Mouse (Mus musculus) lung, postnatal 0 days (tissue): ENCODE measurements around the gene Csrp3. TPM values are rescaled to one million over a fixed set of nuclear protein-coding genes. Genes with fewer than 3 reads are reported as not detected.

Experiments
- ATAC-seq: fragments of 200-750 bp; cut with Nextera tagmentation; 2 replicates; pipeline ENCODE4 v1.8.0; 2017; ENCODE audit warnings: moderate library complexity
- DNase-seq: peaks from one replicate; pipeline ENCODE4 v3.0.0-alpha.2; 2016; ENCODE audit warnings: low spot score
- H3K27ac ChIP-seq: fragments of 300-500 bp; sonication (generic); 2 replicates; pipeline ENCODE4 v1.5.1; 2014; ENCODE audit warnings: antibody characterized with exemption, mild to moderate bottlenecking, low read length, mixed read lengths
- H3K27me3 ChIP-seq: fragments of 300-500 bp; sonication (generic); replicated peaks from 2 replicates; pipeline ENCODE4 v1.6.1; 2014; ENCODE audit warnings: low read length, mixed read lengths; ENCODE audit not compliant: insufficient read depth
- H3K36me3 ChIP-seq: fragments of 300-500 bp; sonication (generic); 2 replicates; pipeline ENCODE4 v1.6.1; 2014; ENCODE audit warnings: low read length, mixed read lengths; ENCODE audit not compliant: insufficient read depth
- H3K4me1 ChIP-seq: fragments of 300-500 bp; sonication (generic); 2 replicates; pipeline ENCODE4 v1.6.1; 2014; ENCODE audit warnings: antibody characterized with exemption, low read depth, low read length, mixed read lengths; ENCODE audit not compliant: insufficient read depth
- H3K4me2 ChIP-seq: fragments of 300-500 bp; sonication (generic); replicated peaks from 2 replicates; pipeline ENCODE4 v1.6.1; 2014; ENCODE audit warnings: low read depth, mild to moderate bottlenecking, low read length, moderate library complexity, mixed read lengths
- H3K4me3 ChIP-seq: fragments of 300-500 bp; sonication (generic); 2 replicates; pipeline ENCODE4 v1.5.1; 2014; ENCODE audit warnings: low read depth, low read length
- H3K9ac ChIP-seq: fragments of 300-500 bp; sonication (generic); replicated peaks from 2 replicates; pipeline ENCODE4 v1.6.1; 2014; ENCODE audit warnings: low read depth, mild to moderate bottlenecking
- H3K9me3 ChIP-seq: fragments of 300-500 bp; sonication (generic); 2 replicates; pipeline ENCODE4 v1.6.1; 2016; ENCODE audit warnings: low read length, mixed read lengths
- CTCF ChIP-seq: IDR thresholded peaks from 2 replicates; pipeline ENCODE4 v1.5.1; 2016; ENCODE audit warnings: antibody characterized with exemption, mild to moderate bottlenecking
- EP300 ChIP-seq: IDR thresholded peaks from 2 replicates; pipeline ENCODE4 v1.6.1; 2016; ENCODE audit warnings: antibody characterized with exemption, mild to moderate bottlenecking, control low read depth
- WGBS: fragments of 180-500 bp; shearing (Covaris S2); extraction: QIAGEN DNeasy Blood & Tissue Kit; methylation state at CpG from one replicate; pipeline ENCODE4 v1.1.7; 2014; 5-methylcytosine and 5-hydroxymethylcytosine counted together
- polyA plus RNA-seq: library from polyadenylated mRNA; unstranded; fragments of >200 nt; fragmentation: Nextera tagmentation; extraction: Ambion mirVana; gene quantifications from 2 replicates; pipeline ENCODE4 v1.2.1, GENCODE M21; 2015

Gene Csrp3
- polyA plus RNA-seq, 1 experiment from 2014 or later, result 32.0 TPM

GRCm38 (mm10) chr7:48846755-48847154 lies 1.1 kb downstream of the Csrp3 start:
- H3K27me3 ChIP-seq, result no peaks in the 10 kb centered on the region
- no peak overlapping the region for H3K27ac ChIP-seq
- DNase-seq (no peak), ATAC-seq (no peak)
- 68% methylated on average over 6 of the region's 6 CpGs for WGBS
- no peaks in the 10 kb centered on the region for H3K36me3 ChIP-seq
- TF ChIP-seq CTCF, result no peak
- no peak for TF ChIP-seq EP300
- H3K4me1 ChIP-seq, result no peaks in the 10 kb centered on the region
- H3K9ac ChIP-seq, result no peak overlapping the region
- H3K9me3 ChIP-seq, result no peaks in the 10 kb centered on the region
- no peak overlapping the region for H3K4me3 ChIP-seq
- no peak overlapping the region for H3K4me2 ChIP-seq

GRCm38 (mm10) chr7:48845213-48845973 lies 2.4 kb downstream of the Csrp3 start:
- H3K4me1 ChIP-seq, result no peaks in the 10 kb centered on the region
- no peak for TF ChIP-seq CTCF
- TF ChIP-seq EP300, result no peak
- no peaks in the 10 kb centered on the region for H3K36me3 ChIP-seq
- H3K27ac ChIP-seq, result no peak overlapping the region
- no peaks in the 10 kb centered on the region for H3K9me3 ChIP-seq
- ATAC-seq (0 out of 2 replicates have a peak, but pooled peaks have one; percentile 14), DNase-seq (peak; percentile 14)
- WGBS, result 63% methylated on average over 12 of the region's 12 CpGs
- no peaks in the 10 kb centered on the region for H3K27me3 ChIP-seq
- no peak overlapping the region for H3K9ac ChIP-seq
- H3K4me2 ChIP-seq, result no peak overlapping the region
- no peak overlapping the region for H3K4me3 ChIP-seq

GRCm38 (mm10) chr7:48843541-48843940 lies 4.3 kb downstream of the Csrp3 start:
- H3K9me3 ChIP-seq, result no peaks in the 10 kb centered on the region
- WGBS, result 86% methylated on average over 5 of the region's 5 CpGs
- no peaks in the 10 kb centered on the region for H3K4me1 ChIP-seq
- no peak overlapping the region for H3K9ac ChIP-seq
- no peaks in the 10 kb centered on the region for H3K27me3 ChIP-seq
- H3K27ac ChIP-seq, result no peak overlapping the region
- H3K4me3 ChIP-seq, result no peak overlapping the region
- no peak overlapping the region for H3K4me2 ChIP-seq
- TF ChIP-seq EP300, result no peak
- TF ChIP-seq CTCF, result no peak
- ATAC-seq, result no peak
- no peaks in the 10 kb centered on the region for H3K36me3 ChIP-seq
- no peak for DNase-seq

GRCm38 (mm10) chr7:48842353-48842752 lies 5.5 kb downstream of the Csrp3 start:
- Histone ChIP-seq H3K27ac (no peak overlapping the region), H3K27me3 (no peaks in the 10 kb centered on the region), H3K9ac (no peak overlapping the region), H3K4me3 (no peak overlapping the region), H3K4me2 (no peak overlapping the region), H3K36me3 (no peaks in the 10 kb centered on the region), H3K9me3 (no peaks in the 10 kb centered on the region), H3K4me1 (no peaks in the 10 kb centered on the region)
- DNase-seq, result no peak
- TF ChIP-seq CTCF, result no peak
- no peak for TF ChIP-seq EP300
- no peak for ATAC-seq
- WGBS, result 47% methylated on average over 3 of the region's 3 CpGs

- no peaks in the 10 kb centered on the region for H3K27me3 ChIP-seq
- 66% methylated on average over 4 of the region's 4 CpGs for WGBS
- TF ChIP-seq CTCF, result no peak
- TF ChIP-seq EP300, result no peak
- no peak overlapping the region for H3K4me2 ChIP-seq
- H3K9me3 ChIP-seq, result no peaks in the 10 kb centered on the region
- H3K4me1 ChIP-seq, result no peaks in the 10 kb centered on the region
- no peak overlapping the region for H3K27ac ChIP-seq
- no peaks in the 10 kb centered on the region for H3K36me3 ChIP-seq
- no peak for ATAC-seq
- no peak overlapping the region for H3K9ac ChIP-seq
- no peak for DNase-seq
- no peak overlapping the region for H3K4me3 ChIP-seq
Observed at GRCm38 (mm10) chr7:48841538-48841937, 6.3 kb downstream of the Csrp3 start.

- H3K4me2 ChIP-seq, result no peak overlapping the region
- no peak for ATAC-seq
- no peak overlapping the region for H3K4me3 ChIP-seq
Observed at GRCm38 (mm10) chr7:48840545-48840944, 7.3 kb downstream of the Csrp3 start.

More at GRCm38 (mm10) chr7:48840545-48840944, 7.3 kb downstream of the Csrp3 start:
- DNase-seq, result no peak
- no peak overlapping the region for H3K27ac ChIP-seq
- no peaks in the 10 kb centered on the region for H3K36me3 ChIP-seq
- H3K9ac ChIP-seq, result no peak overlapping the region
- 34% methylated on average over 2 of the region's 2 CpGs for WGBS
- TF ChIP-seq EP300, result no peak
- no peak for TF ChIP-seq CTCF
- no peaks in the 10 kb centered on the region for H3K4me1 ChIP-seq
- H3K9me3 ChIP-seq, result no peaks in the 10 kb centered on the region
- no peaks in the 10 kb centered on the region for H3K27me3 ChIP-seq
